Mouse (Mus musculus): ENCODE results near the gene Strip2.

DNA sequence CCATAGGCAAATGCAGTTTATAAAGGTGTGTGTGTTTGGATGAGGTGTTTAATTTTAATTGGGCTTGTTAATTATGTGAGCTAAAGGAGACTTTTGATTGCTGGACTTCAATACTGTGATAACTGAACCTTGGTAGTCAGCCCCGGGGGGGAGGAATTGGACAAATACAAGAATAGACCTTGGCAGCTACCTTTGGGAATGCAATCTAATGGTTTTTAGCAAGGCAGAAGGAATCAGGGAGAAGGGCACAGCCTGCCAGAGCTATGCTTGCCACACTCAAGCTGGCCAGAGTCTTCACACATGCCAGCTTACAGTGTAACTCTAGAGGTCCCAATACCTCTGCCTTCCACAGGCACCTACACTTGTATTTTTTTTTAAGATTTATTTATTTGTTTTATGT is 18.9 kb downstream of the Strip2 start:
- TF ChIP-seq POLR2A (IDR thresholded peaks at IDR 0.05; ENCODE audit: borderline replicate concordance, control insufficient read depth, low read depth, low read length) (no peak), CTCF (IDR thresholded peaks at IDR 0.05; ENCODE audit: control insufficient read depth, insufficient read depth, low read length) (no peak)

All from bone marrow, adult 2 months (tissue).